Mouse (Mus musculus): ENCODE measurements around the gene Col12a1. TPM values are rescaled to one million over a fixed set of nuclear protein-coding genes. Genes with fewer than 3 reads are reported as not detected.

The Col12a1 gene
- 10 to 100 TPM; 10.9 to 12.9 TPM for total RNA-seq (2021)

GRCm38 (mm10) chr9:79718481-79719370, at the start of gene Col12a1:
Col12a1 (minus strand) TSS chr9:79718831.
- intact Hi-C loops (cut with DNase I) = loop anchor here (10.0 kb wide), 1 partner anchor 674 kb away; no protein-coding TSS in a partner anchor
- DNase-seq = peak; percentile 51

GRCm38 (mm10) chr9:79766991-79767545, 48.4 kb upstream of the Col12a1 start:
- DNase-seq = no peak
- intact Hi-C loops (cut with DNase I) = no loop called here

- intact Hi-C loops (cut with DNase I) = no loop called here
- DNase-seq = no peak
Measured at GRCm38 (mm10) chr9:79765329-79765728, 46.7 kb upstream of the Col12a1 start.

GRCm38 (mm10) chr9:79762519-79762918, 43.9 kb upstream of the Col12a1 start:
- DNase-seq = no peak
- intact Hi-C loops (cut with DNase I) = no loop called here

GRCm38 (mm10) chr9:79760076-79760475, 41.4 kb upstream of the Col12a1 start:
- DNase-seq = peak; percentile 3
- intact Hi-C loops (cut with DNase I) = no loop called here

- peak; percentile 96 for DNase-seq
- intact Hi-C loops (cut with DNase I) = no loop called here
Measured at GRCm38 (mm10) chr9:79759385-79760005, 40.9 kb upstream of the Col12a1 start, which contains the start of gene Cox7a2. Cox7a2 (minus strand) TSS chr9:79759878.

GRCm38 (mm10) chr9:79755311-79755710, 36.7 kb upstream of the Col12a1 start:
- intact Hi-C loops (cut with DNase I) = no loop called here
- DNase-seq = no peak

GRCm38 (mm10) chr9:79751846-79752245, 33.2 kb upstream of the Col12a1 start:
- no peak for DNase-seq
- intact Hi-C loops (cut with DNase I) = no loop called here

GRCm38 (mm10) chr9:79750709-79751108, 32.1 kb upstream of the Col12a1 start:
- DNase-seq = no peak
- intact Hi-C loops (cut with DNase I) = no loop called here

- intact Hi-C loops (cut with DNase I) = no loop called here
- no peak for DNase-seq
Measured at GRCm38 (mm10) chr9:79745036-79745435, 26.4 kb upstream of the Col12a1 start.

GRCm38 (mm10) chr9:79735608-79736007, 17.0 kb upstream of the Col12a1 start:
- intact Hi-C loops (cut with DNase I) = no loop called here
- DNase-seq = no peak

- DNase-seq = no peak
- intact Hi-C loops (cut with DNase I) = no loop called here
Measured at GRCm38 (mm10) chr9:79730301-79730700, 11.7 kb upstream of the Col12a1 start.

GRCm38 (mm10) chr9:79723090-79723489, 4.5 kb upstream of the Col12a1 start:
- intact Hi-C loops (cut with DNase I) = loop anchor here (2.0 to 5.0 kb wide), 3 partner anchors 934 to 1121 kb away; no protein-coding TSS in a partner anchor
- DNase-seq = no peak

- peak; percentile 71 for DNase-seq
- intact Hi-C loops (cut with DNase I) = loop anchor here (5.0 kb wide), 2 partner anchors 1074 to 1119 kb away; no protein-coding TSS in a partner anchor
Measured at GRCm38 (mm10) chr9:79721056-79721455, 2.4 kb upstream of the Col12a1 start.

- DNase-seq = no peak
Measured at GRCm38 (mm10) chr9:79720143-79720542, 1.5 kb upstream of the Col12a1 start.

GRCm38 (mm10) chr9:79719451-79719850, 820 bp upstream of the Col12a1 start:
- intact Hi-C loops (cut with DNase I) = loop anchor here (10.0 kb wide), 1 partner anchor 675 kb away; no protein-coding TSS in a partner anchor
- DNase-seq = peak; percentile 47

More at GRCm38 (mm10) chr9:79720143-79720542, 1.5 kb upstream of the Col12a1 start:
- intact Hi-C loops (cut with DNase I) = loop anchor here (5.0 kb wide), 2 partner anchors 1073 to 1118 kb away; no protein-coding TSS in a partner anchor

GRCm38 (mm10) chr9:79717836-79718475, 675 bp downstream of the Col12a1 start:
- intact Hi-C loops (cut with DNase I) = loop anchor here (2.0 to 10.0 kb wide), 2 partner anchors 607 to 673 kb away; no protein-coding TSS in a partner anchor
- DNase-seq = peak; percentile 55

- intact Hi-C loops (cut with DNase I) = loop anchor here (2.0 to 10.0 kb wide), 2 partner anchors 606 to 672 kb away; no protein-coding TSS in a partner anchor
Measured at GRCm38 (mm10) chr9:79716909-79717835, 1.5 kb downstream of the Col12a1 start.

GRCm38 (mm10) chr9:79716496-79716895, 2.1 kb downstream of the Col12a1 start:
- intact Hi-C loops (cut with DNase I) = loop anchor here (2.0 to 10.0 kb wide), 2 partner anchors 606 to 672 kb away; no protein-coding TSS in a partner anchor
- peak; percentile 20 for DNase-seq

More at GRCm38 (mm10) chr9:79716909-79717835, 1.5 kb downstream of the Col12a1 start:
- peak; percentile 83 for DNase-seq
